Mouse (Mus musculus): ENCODE results near the gene Hmx1. TPM values are rescaled to one million over a fixed set of nuclear protein-coding genes. Genes with fewer than 3 reads are reported as not detected.
A peak's percentile ranks its signal among the peaks of the same experiment; 100 is the strongest.

Gene Hmx1
- polyA plus RNA-seq (2015; fragmentation: Nextera tagmentation; extraction: Ambion mirVana): 0.11 TPM in 1 of 2 replicates, not detected in the other

DNA sequence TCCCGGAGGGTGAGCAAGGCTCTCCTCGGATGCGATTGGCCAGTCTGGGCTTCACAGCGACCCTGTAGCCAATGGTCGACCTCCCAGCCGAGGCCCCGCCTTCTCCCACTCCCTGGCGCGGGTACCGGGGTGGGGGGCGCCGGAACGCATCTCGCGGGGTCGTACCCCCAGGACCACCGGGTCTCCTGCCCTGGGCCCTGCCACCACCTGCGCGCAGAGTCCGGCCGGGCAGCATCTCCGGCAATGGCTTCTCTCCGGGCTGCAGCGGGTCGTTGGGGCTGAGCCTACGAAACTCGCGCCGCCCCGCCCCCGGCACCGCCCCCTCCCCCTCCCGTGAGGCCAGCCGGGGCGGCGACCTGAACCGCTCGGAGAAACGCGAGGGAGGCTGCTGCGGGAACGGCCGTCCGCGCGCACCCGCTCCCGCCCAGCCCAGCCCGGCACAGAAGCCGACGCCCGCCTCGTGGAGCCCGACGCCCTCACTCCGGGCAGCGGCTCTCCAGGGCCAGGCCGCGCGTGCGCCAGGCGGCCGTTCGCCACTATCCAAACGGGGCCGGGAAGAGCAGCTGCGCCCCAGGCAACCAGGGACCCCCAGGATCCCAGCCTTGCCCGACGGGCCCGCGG, at the start of gene Hmx1:
Gene Hmx1, plus strand, starts transcription at position 618 of the 621 bp plus-strand sequence.
- H3K36me3 ChIP-seq: no peaks in the 10 kb centered on the region
- H3K9me3 ChIP-seq: no peaks in the 10 kb centered on the region
- peaks cover 24% of the 10 kb centered on the region for H3K4me1 ChIP-seq
- H3K9ac ChIP-seq: peak within 1 kb of the TSS; percentile 13; the same call in 1 of the 2 replicates
- H3K27ac ChIP-seq: no peak within 1 kb of the TSS
- peak within 1 kb of the TSS; percentile 79 for H3K4me2 ChIP-seq (replicated peaks)
- peaks cover 100% of the 10 kb centered on the region for H3K27me3 ChIP-seq
- WGBS: under 1% methylated on average over 63 of the region's 71 CpGs
- peak within 1 kb of the TSS; percentile 58 for H3K4me3 ChIP-seq
- ATAC-seq (ENCODE audit: low FRiP score, low read depth): peak; percentile 92

DNA sequence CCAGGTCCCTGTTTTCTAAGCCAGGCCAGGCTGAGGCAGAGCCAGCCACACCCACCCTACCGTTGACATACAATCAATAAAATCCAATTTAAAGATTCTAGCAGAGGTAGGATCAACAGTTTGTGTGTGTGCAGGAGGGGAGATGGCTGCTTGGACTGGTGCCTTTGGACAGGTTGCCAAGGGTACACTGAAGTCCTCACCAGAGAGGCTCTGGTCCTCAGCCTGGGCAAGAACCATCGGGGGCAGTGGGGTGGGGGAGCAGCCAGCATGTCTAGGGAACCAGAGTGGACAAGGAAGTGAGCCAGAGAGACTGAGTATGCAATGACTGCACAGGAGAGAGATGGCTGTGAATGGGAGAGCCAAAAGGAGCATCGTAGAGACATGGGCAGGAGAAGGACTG, 43.8 kb upstream of the Hmx1 start:
- no peak overlapping the region for H3K4me2 ChIP-seq (replicated peaks)
- no peak overlapping the region for H3K27ac ChIP-seq
- H3K4me3 ChIP-seq: no peak overlapping the region
- peaks cover 17% of the 10 kb centered on the region for H3K27me3 ChIP-seq
- H3K36me3 ChIP-seq: no peaks in the 10 kb centered on the region
- no peaks in the 10 kb centered on the region for H3K4me1 ChIP-seq
- ATAC-seq (ENCODE audit: low FRiP score, low read depth): no peak
- WGBS: 82% methylated on average over 3 of the region's 3 CpGs
- no peaks in the 10 kb centered on the region for H3K9me3 ChIP-seq
- no peak overlapping the region for H3K9ac ChIP-seq

DNA sequence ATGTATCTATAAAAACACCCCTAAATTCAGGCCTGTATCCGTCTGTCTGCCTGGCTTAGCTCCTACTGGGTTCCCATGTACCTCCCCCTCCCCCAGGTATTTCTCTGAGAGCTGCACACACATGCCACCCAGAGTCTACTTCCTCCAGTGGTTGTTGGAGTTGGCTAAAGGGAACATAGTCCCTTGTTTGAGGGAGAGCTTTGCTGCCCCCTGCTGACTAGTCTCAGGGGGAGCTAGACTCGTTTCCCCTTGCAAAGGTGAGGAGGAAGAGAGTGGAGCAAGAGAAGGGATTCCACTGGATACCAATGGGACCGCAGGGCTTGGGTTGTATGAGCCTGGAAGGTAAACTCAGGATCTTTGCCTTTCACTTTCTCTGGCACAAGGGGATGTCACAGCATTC, 40.1 kb upstream of the Hmx1 start:
- ATAC-seq (ENCODE audit: low FRiP score, low read depth): no peak
- Histone ChIP-seq H3K4me3 (no peak overlapping the region), H3K27ac (no peak overlapping the region), H3K4me1 (no peaks in the 10 kb centered on the region), H3K9me3 (no peaks in the 10 kb centered on the region), H3K4me2 (replicated peaks) (no peak overlapping the region), H3K36me3 (no peaks in the 10 kb centered on the region), H3K9ac (no peak overlapping the region), H3K27me3 (peaks cover 14% of the 10 kb centered on the region)
- 17% methylated on average over 3 of the region's 3 CpGs for WGBS

DNA sequence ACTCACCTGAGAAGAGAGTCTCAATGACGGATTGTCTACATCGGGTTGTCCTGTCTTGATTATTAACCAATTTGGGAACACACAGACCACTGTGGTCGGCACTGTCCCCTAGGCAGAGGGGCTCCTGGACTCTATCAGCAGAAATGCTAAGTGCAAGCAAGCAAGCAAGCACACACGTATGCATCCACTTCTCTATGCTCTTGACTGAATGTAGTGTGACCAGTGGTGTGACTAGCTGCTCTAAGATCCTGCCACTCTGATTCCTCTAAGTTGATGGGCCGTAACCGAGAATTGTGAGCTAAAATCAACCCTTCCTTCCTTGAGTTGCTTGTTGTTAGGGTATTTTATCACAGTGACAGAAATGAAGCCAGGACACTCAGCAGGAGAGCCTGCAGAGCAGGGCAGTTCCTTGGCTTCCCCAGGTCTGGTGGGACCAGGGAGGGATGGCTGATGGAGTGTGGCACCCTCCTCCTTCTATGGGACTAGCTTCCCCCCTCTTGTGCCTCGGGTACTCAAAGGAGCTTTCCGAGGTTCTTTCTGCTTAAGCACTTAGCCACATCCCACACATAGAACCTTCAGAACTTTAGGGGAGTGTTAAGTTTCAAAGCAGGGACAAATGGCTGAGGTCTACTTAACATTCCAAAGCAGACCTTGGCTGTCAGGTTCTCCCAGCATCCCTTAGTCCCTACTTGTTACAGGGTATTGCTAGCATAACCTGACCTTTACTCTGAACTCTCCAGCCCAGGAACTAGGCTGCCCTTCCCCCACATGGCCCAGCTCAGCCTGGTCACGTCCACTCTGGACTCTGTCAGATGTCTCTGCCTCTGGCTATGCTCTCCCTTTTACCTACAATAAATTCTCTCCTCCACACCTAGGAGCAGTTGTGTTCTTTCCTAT, 31.1 kb upstream of the Hmx1 start:
- Histone ChIP-seq H3K4me3 (no peak overlapping the region), H3K9me3 (no peaks in the 10 kb centered on the region), H3K4me1 (no peaks in the 10 kb centered on the region), H3K27ac (no peak overlapping the region), H3K36me3 (no peaks in the 10 kb centered on the region), H3K4me2 (replicated peaks) (no peak overlapping the region), H3K27me3 (peaks cover 8% of the 10 kb centered on the region; the same call in 1 of the 2 replicates), H3K9ac (no peak overlapping the region)
- WGBS: 44% methylated on average over 9 of the region's 9 CpGs
- ATAC-seq (ENCODE audit: low FRiP score, low read depth): no peak

DNA sequence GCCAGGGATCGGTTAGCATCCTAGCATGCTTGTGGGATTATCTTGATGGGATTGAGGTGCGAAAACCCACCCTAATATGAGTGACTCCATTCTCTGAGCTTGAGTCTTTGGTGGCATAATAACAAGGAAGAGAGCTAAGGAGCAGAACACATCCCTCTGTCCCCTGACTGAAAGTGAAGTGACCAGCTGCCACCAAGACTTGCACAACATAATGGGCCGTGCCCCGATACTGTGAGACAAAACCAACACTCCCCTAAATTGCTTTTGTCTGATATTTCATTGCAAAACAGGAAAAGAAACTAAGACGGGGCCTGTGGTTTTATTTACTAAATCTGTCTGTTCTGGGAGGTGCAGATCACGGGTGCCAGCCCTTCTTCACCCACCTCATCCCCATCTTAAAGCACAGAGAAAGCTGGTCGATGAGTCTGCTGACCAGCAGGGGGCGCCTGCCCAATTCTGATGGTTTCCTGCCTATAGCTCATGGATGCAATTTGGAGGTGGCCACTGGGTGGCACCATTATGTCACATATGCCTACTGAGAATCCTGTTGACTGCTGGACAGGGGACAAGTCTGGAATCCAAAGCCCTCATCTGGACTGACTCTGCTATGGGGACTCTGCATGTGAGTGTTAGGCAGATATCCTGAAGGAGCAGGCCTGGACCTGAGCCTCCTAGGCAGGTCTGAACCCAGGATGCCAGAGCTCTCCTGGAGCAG, 27.2 kb upstream of the Hmx1 start:
- Histone ChIP-seq H3K4me1 (no peaks in the 10 kb centered on the region), H3K4me2 (replicated peaks) (no peak overlapping the region), H3K9ac (no peak overlapping the region), H3K27ac (no peak overlapping the region), H3K36me3 (no peaks in the 10 kb centered on the region), H3K9me3 (no peaks in the 10 kb centered on the region), H3K4me3 (no peak overlapping the region), H3K27me3 (peaks cover 44% of the 10 kb centered on the region)
- ATAC-seq (ENCODE audit: low FRiP score, low read depth): peak; percentile 61; the same call in 1 of the 2 replicates
- WGBS: 48% methylated on average over 8 of the region's 8 CpGs

DNA sequence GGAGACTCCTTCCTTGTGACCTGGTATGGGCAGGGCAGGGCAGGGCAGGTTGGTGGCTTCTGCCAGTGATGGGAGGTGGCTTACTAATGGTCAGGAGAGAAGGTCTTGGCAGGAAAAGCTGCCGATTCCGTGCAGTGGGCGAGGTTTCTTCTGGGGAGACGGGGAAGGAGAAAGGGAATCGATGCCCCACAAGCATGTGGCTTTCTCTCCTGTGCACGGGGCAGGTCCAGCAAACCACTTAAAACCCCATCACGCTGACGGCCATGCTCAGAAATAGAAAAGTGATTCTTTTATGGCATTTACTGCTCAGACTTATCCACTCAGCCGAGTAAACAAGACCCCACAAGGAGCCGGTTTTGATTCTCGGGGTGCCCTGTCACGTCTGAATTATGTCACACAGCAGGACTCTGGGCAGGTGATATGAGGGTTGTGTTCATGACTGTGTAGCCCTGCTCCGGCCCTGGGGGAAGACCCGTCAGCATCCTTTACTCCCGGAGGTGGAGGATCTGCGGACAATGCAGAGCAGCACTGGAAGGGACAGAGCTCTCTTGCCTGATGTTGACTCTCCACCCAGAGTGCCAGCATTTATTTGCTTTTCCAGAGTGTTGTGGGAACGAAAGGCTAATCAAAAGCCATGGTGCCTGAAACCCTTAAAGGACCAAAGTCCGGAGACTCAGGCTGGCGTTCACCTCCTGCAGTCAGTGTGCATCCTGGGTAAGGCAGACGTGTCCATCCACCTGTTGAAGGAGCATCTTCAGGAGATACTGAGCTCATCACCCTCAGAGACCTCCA, 22.5 kb upstream of the Hmx1 start:
- Histone ChIP-seq H3K9me3 (no peaks in the 10 kb centered on the region), H3K27ac (no peak overlapping the region), H3K9ac (no peak overlapping the region), H3K27me3 (peaks cover 86% of the 10 kb centered on the region), H3K36me3 (no peaks in the 10 kb centered on the region), H3K4me3 (no peak overlapping the region), H3K4me2 (replicated peaks) (no peak overlapping the region), H3K4me1 (no peaks in the 10 kb centered on the region)
- WGBS: 54% methylated on average over 20 of the region's 20 CpGs
- no peak for ATAC-seq (ENCODE audit: low FRiP score, low read depth)

DNA sequence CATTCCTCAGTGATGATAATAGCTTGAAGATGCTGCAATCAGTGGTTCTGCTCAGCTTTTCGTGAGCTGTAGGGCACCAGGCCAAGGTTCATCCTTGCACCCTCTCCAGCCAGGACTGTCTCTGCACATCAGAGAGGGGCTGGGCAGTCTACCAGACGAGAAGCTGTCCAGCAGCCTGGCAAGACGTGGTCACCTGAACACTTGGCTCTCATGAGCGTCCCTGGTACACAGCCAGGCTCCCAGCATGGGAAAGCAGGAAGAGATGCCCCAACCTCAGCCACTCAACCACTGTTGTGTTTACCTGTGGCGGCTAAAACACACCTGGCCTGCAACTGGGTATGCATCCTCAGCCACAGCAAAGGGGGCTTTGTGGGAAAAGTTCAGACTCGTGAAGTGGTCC, 20.0 kb upstream of the Hmx1 start:
- 64% methylated on average over 6 of the region's 6 CpGs for WGBS
- peaks cover 80% of the 10 kb centered on the region for H3K27me3 ChIP-seq

DNA sequence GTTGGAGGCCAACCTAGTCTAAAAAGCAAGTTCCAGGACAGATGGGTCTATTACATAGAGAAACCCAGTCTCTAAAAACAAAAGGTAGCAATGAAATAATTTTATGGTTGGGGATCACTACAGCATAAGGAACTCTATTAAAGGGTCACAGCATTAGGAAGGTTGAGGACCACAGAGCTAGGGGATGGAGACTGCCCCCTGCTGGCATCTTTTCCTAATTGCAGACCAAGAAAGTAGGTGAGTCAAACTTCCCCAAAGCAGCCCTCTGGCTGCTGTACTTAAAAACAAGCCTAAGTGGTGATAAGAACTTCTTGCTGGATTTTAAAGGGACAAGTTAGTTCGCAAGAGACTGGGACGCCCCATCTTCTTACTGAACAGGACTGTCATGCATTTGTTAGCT, 9.8 kb upstream of the Hmx1 start:
- 48% methylated on average over 2 of the region's 2 CpGs for WGBS
- peaks cover 95% of the 10 kb centered on the region for H3K27me3 ChIP-seq
- H3K9ac ChIP-seq: no peak overlapping the region
- H3K27ac ChIP-seq: no peak overlapping the region
- H3K4me3 ChIP-seq: no peak overlapping the region
- H3K4me1 ChIP-seq: no peaks in the 10 kb centered on the region
- no peaks in the 10 kb centered on the region for H3K36me3 ChIP-seq
- H3K9me3 ChIP-seq: no peaks in the 10 kb centered on the region
- H3K4me2 ChIP-seq (replicated peaks): no peak overlapping the region
- no peak for ATAC-seq (ENCODE audit: low FRiP score, low read depth)

More for the DNA sequence above, 20.0 kb upstream of the Hmx1 start:
- Histone ChIP-seq H3K9me3 (no peaks in the 10 kb centered on the region), H3K4me3 (no peak overlapping the region), H3K4me2 (replicated peaks) (no peak overlapping the region), H3K4me1 (no peaks in the 10 kb centered on the region), H3K9ac (no peak overlapping the region), H3K36me3 (no peaks in the 10 kb centered on the region), H3K27ac (no peak overlapping the region)
- no peak for ATAC-seq (ENCODE audit: low FRiP score, low read depth)

DNA sequence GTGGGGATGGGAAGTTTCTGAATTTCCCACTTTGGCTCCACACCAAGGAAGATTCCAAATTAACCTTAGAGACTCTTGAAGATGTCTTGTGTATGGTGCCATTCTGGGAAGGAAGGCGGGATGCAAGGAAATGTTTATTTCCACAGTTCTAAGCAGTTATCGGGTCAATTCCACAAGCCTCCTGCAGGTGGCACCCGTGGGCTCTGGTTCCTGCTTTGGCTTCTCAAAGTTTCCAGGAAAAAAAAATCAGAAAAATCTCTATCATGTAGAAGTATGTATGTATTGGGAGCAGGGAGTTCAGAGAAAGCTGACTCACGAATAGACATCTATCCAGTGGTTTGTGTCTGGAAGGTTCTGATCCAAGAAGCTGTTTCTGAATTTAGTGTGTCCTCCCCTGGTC, 9.1 kb upstream of the Hmx1 start:
- Histone ChIP-seq H3K27me3 (peaks cover 98% of the 10 kb centered on the region), H3K36me3 (no peaks in the 10 kb centered on the region), H3K27ac (no peak overlapping the region), H3K4me1 (no peaks in the 10 kb centered on the region), H3K9ac (no peak overlapping the region), H3K9me3 (no peaks in the 10 kb centered on the region), H3K4me2 (replicated peaks) (no peak overlapping the region), H3K4me3 (no peak overlapping the region)
- ATAC-seq (ENCODE audit: low FRiP score, low read depth): no peak
- 4% methylated on average over 4 of the region's 4 CpGs for WGBS

DNA sequence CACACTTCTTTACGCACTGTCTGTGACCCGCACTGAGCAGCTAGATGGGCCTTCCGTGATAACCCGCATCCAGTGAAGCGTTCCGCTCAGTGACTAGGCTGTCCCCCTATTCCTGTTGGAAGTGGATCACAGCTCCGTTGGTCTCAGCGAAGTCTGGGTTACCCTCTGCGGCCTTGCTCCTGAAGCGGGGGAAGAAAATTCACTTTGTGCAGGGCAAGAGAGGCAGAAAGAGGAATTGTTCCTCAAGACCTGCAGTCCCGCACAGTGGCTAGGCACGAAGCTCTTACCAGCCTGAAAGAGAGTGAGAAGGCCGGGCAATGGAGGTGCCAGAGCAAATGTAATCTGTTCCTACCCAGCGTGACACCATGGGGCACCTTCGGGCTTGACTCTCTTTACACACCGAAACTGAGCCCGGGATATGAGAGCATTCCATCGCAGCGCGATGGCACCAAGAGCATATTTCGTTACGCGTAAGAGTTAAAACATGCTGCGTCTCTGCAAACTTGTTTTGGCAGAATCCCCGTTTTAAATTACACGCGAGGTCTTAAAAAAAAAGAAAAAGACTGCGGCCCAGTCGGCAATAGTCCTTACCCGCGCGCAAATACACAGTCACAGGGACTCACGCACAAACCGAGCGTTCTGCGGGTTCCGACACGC, 946 bp upstream of the Hmx1 start:
- Histone ChIP-seq H3K4me1 (peaks cover 24% of the 10 kb centered on the region), H3K36me3 (no peaks in the 10 kb centered on the region), H3K27ac (no peak overlapping the region), H3K4me2 (replicated peaks) (peak overlapping the region; percentile 79), H3K9ac (no peak overlapping the region), H3K27me3 (peaks cover 100% of the 10 kb centered on the region), H3K9me3 (no peaks in the 10 kb centered on the region), H3K4me3 (peak overlapping the region; percentile 58)
- no peak for ATAC-seq (ENCODE audit: low FRiP score, low read depth)
- 2% methylated on average over 38 of the region's 38 CpGs for WGBS

DNA sequence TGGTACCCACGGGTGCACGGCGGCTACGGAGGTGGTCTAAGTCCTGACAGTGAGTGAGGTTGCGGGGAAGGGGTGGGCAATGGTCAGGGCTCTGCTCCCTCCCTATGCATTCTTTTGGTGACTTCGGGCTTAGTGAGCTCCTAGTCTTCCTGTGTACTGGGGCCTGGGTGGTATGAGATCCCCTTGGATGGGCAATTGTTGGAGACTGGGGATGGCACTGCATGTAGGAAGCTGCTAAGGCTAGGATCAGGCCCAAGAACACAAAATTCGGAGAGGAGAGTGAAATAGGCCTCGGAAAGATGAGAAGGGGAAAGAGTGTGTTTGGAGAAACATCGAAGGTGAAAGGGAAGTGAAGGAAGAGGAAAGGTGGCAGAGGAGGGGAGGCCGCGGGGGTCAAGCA, 533 bp downstream of the Hmx1 start:
- WGBS: 4% methylated on average over 11 of the region's 11 CpGs
- peaks cover 100% of the 10 kb centered on the region for H3K27me3 ChIP-seq
- peak overlapping the region; percentile 58 for H3K4me3 ChIP-seq
- H3K36me3 ChIP-seq: no peaks in the 10 kb centered on the region
- peak overlapping the region; percentile 79 for H3K4me2 ChIP-seq (replicated peaks)
- H3K27ac ChIP-seq: no peak overlapping the region
- no peak overlapping the region for H3K9ac ChIP-seq
- peaks cover 24% of the 10 kb centered on the region for H3K4me1 ChIP-seq
- H3K9me3 ChIP-seq: no peaks in the 10 kb centered on the region
- ATAC-seq (ENCODE audit: low FRiP score, low read depth): no peak

Data from limb, embryonic 13.5 days (tissue).